Mouse (Mus musculus): ENCODE measurements at regions not wholly inside any gene's neighbourhood (a gene's known extent, or its start where the extent isn't known, plus 50 kb on each side); places are given as distances from the start of the nearest gene placed in this dataset.

- H3K4me2 ChIP-seq (ENCODE audit: low read length) = no peak overlapping the region
- 58% methylated on average over 2 of the region's 2 CpGs for WGBS
- H3K27me3 ChIP-seq (ENCODE audit: control insufficient read depth, insufficient read depth, low read depth, low read length) = no peaks in the 10 kb centered on the region
- H3K9ac ChIP-seq (ENCODE audit: low read depth, low read length) = no peak overlapping the region
- H3K27ac ChIP-seq (ENCODE audit: low read length) = no peak overlapping the region
- H3K4me1 ChIP-seq (ENCODE audit: control insufficient read depth, insufficient read depth, low read length) = no peaks in the 10 kb centered on the region
- no peaks in the 10 kb centered on the region for H3K9me3 ChIP-seq (replicated peaks; ENCODE audit: control insufficient read depth, low read length, poor library complexity, severe bottlenecking)
- ATAC-seq = no peak
- no peaks in the 10 kb centered on the region for H3K36me3 ChIP-seq (ENCODE audit: control insufficient read depth, insufficient read depth, low read length)
- H3K4me3 ChIP-seq (ENCODE audit: low read depth, low read length) = no peak overlapping the region
These were observed 2740.6 kb downstream of the Gm37988 start for GRCm38 (mm10) chr1:7548261-7548660.

GRCm38 (mm10) chr1:7574787-7575186 lies 2767.1 kb downstream of the Gm37988 start:
- no peak overlapping the region for H3K4me2 ChIP-seq (ENCODE audit: low read length)
- no peaks in the 10 kb centered on the region for H3K9me3 ChIP-seq (replicated peaks; ENCODE audit: control insufficient read depth, low read length, poor library complexity, severe bottlenecking)
- no peaks in the 10 kb centered on the region for H3K4me1 ChIP-seq (ENCODE audit: control insufficient read depth, insufficient read depth, low read length)
- H3K27me3 ChIP-seq (ENCODE audit: control insufficient read depth, insufficient read depth, low read depth, low read length) = no peaks in the 10 kb centered on the region
- no peak overlapping the region for H3K4me3 ChIP-seq (ENCODE audit: low read depth, low read length)
- no peak overlapping the region for H3K27ac ChIP-seq (ENCODE audit: low read length)
- ATAC-seq = no peak
- WGBS = 94% methylated on average over 1 of the region's 1 CpGs
- no peak overlapping the region for H3K9ac ChIP-seq (ENCODE audit: low read depth, low read length)
- no peaks in the 10 kb centered on the region for H3K36me3 ChIP-seq (ENCODE audit: control insufficient read depth, insufficient read depth, low read length)

- Histone ChIP-seq H3K9ac (ENCODE audit: low read depth, low read length) (no peak overlapping the region), H3K36me3 (ENCODE audit: control insufficient read depth, insufficient read depth, low read length) (no peaks in the 10 kb centered on the region), H3K9me3 (replicated peaks; ENCODE audit: control insufficient read depth, low read length, poor library complexity, severe bottlenecking) (no peaks in the 10 kb centered on the region), H3K4me2 (ENCODE audit: low read length) (no peak overlapping the region), H3K4me1 (ENCODE audit: control insufficient read depth, insufficient read depth, low read length) (no peaks in the 10 kb centered on the region), H3K4me3 (ENCODE audit: low read depth, low read length) (no peak overlapping the region), H3K27ac (ENCODE audit: low read length) (no peak overlapping the region), H3K27me3 (ENCODE audit: control insufficient read depth, insufficient read depth, low read depth, low read length) (no peaks in the 10 kb centered on the region)
- no peak for ATAC-seq
- 29% methylated on average over 3 of the region's 3 CpGs for WGBS
These were observed 2778.7 kb downstream of the Gm37988 start for GRCm38 (mm10) chr1:7586409-7586808.

- no peaks in the 10 kb centered on the region for H3K27me3 ChIP-seq (ENCODE audit: control insufficient read depth, insufficient read depth, low read depth, low read length)
- H3K27ac ChIP-seq (ENCODE audit: low read length) = no peak overlapping the region
- no peaks in the 10 kb centered on the region for H3K4me1 ChIP-seq (ENCODE audit: control insufficient read depth, insufficient read depth, low read length)
- H3K36me3 ChIP-seq (ENCODE audit: control insufficient read depth, insufficient read depth, low read length) = no peaks in the 10 kb centered on the region
- no peak overlapping the region for H3K4me3 ChIP-seq (ENCODE audit: low read depth, low read length)
- H3K9ac ChIP-seq (ENCODE audit: low read depth, low read length) = no peak overlapping the region
- H3K4me2 ChIP-seq (ENCODE audit: low read length) = no peak overlapping the region
- no peaks in the 10 kb centered on the region for H3K9me3 ChIP-seq (replicated peaks; ENCODE audit: control insufficient read depth, low read length, poor library complexity, severe bottlenecking)
- no peak for ATAC-seq
These were observed 2783.6 kb downstream of the Gm37988 start for GRCm38 (mm10) chr1:7591327-7591726.
